Mouse (Mus musculus) layer of hippocampus, adult 8-10 months (tissue): ENCODE measurements at regions not wholly inside any gene's neighbourhood (a gene's known extent, or its start where the extent isn't known, plus 50 kb on each side); places are given as distances from the start of the nearest gene placed in this dataset.

Source experiments
- DNase-seq, 2 experiments: peaks; one replicate each; pipeline ENCODE4 v3.0.0; 2022; ENCODE audit warnings: low spot score in 2 of 2

DNA sequence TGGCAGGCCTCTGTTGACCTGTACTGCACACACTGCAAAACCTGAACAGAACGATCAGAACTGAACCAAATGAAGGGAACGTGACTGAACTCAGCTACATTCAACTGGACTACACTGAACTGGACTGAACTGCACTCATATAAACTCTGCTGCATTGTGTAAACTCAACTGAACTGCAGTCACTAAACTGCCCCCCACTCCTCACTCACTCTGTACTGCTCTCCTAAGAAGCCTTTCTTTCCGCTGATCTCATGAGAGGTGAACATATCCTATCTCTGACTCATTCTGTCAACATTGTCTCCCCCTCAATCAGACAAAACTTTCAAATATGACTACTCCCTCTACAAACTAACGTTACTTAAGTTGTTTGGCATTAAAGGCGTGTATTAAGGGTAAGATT lies 324.5 kb upstream of the Cdh9 start:
- no peak for DNase-seq

DNA sequence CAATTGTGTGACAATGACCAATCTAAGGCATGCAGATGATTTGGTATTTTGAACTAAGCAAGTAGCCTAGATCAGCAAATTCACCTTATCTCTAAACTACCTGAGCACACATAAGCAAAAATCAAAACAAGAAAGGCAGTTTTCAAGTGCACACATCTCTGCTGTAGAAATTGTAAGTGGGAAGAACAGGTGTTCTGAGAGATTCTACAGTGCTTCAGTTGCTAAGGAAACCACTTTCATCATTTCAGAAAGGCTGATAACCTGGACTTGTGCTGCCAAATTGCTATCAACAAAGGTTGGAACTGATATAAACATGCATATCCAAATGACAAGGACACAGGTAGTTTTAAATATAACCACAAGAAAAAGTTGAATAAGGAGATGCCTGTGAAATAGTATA lies 322.4 kb upstream of the Cdh9 start:
- no peak for DNase-seq

DNA sequence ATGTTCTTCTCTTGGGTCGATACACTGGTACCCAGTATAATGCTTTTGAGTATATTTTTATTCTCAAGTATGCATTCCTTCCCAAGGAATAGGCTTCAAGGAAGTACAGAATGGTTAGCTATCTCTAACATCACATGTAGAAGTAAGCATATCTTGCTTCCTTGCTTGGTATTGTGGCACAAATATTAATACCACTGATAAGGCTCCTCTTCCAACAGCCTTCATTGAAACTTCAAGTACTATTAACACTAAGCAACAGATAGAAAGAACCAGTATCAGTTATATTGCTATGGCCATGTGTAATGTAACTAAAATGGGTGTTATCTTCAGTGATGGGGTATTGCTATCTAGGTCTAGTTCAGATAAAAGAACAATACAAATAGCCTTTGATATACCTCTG lies 316.9 kb upstream of the Cdh9 start:
- no peak for DNase-seq

DNA sequence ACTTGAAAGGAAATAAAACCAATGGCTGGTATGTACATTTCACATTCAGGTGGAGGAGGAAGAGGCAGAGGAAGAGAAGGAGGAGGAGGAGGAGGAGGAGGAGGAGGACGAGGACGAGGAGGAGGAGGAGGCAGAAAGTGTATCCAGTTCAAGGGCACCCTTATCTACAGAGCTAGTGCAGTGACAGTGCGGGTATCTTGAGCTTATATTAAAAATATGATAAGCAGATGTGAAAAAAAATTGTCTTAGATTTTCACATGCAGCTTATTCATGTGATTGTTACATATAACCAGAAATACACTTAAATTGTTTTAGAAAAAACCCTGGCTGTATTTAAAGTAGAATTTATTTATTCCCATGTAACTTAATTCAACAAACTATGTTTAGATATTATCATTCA lies 310.8 kb upstream of the Cdh9 start:
- no peak for DNase-seq

DNA sequence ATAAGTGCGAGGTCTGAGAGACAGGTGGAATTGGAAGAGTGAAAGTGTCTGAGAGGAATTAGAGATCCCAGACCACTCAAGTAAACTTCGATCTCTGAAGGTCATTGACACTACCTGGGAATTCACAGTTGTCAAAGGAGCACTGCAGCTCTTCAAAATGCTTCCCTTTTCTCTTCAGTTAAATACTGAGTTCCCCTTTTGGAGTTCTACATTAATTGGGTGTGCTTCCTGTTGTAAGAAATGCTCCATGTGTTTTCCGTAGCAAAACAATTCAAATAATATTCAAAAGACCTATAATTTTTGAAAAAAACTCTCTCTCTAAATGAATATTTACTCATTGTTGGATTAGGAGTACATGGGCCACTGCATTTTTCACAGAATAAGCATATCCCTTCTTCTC lies 305.5 kb upstream of the Cdh9 start:
- DNase-seq = no peak

DNA sequence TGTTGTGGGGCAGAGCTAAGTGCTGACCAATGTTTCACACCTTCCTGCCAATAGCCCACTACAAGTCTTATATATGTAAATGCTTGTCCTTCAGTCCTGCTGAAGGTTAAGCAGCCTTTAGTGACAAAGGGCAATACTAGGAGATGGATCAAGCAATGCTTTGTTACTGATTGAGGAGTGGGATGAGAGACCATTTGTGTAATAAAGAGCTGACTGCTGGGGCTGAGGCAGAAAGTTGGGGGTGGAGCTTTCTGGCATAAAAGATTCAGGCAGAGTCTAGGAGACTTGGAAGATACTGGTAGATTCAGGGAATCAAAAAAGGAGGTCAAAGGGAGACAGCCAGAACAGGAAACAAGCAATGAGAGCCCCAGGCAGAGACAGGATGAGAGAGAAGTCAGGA lies 281.9 kb upstream of the Cdh9 start:
- DNase-seq = no peak

DNA sequence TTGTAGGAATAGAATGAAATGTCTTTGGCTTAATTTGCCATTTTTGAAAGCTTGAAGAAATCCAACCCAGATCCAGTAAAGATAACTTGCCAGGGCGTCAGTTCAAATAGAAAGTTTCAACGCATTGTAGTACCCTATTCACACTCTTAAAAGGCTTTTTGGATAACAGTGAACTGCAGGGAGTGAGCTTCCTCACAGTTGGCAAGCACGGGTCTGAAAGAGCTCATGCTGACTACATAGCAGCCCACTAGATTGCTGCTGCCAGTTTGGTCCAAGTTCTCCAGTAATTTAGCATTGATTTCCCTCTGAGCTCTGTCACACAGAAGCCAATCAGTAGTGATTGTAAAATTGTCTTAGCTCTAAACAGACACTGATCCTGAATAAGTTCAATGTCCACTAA lies 237.3 kb upstream of the Cdh9 start:
- peak in 1 of 2 experiments; percentile 7 for DNase-seq

DNA sequence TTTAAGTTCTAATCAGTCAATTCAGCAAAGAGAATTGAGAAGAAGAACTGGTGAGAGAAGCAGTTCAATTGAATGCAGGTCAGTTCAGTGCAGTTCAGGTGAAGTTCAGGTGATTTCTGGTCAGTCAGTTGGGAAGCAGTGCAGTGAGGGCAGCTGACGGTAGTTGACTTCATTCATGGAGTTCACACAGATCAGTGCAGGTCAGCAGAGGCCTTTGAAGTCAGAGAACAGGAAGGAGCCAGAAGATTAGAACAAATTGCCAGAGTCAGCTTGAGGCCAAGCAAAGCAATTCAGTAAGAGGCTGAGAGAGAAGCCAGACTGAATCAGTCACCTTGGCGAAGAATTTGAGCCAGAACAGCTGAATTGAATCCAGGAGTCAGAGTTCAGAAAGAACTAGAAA lies 235.7 kb upstream of the Cdh9 start:
- DNase-seq = no peak

DNA sequence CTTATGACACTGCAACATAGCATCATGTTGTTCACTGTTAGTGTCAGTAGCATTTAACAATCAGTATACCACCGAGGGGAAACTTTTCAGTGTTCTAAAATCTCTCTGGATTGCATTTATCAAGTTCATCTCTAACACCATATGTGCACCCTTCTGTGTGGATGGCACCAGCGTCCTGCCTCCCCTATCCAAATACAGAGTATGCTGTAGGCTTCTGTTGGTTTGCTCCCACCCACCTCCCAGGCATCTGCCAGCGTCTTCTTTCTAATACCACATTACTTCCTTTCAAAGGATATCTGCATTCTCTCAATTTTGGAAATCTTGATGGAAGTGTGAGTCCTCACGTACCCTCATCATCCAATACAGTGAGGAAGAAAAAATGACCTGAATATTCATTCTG lies 208.0 kb upstream of the Cdh9 start:
- peak; percentile 67 to 69 for DNase-seq

DNA sequence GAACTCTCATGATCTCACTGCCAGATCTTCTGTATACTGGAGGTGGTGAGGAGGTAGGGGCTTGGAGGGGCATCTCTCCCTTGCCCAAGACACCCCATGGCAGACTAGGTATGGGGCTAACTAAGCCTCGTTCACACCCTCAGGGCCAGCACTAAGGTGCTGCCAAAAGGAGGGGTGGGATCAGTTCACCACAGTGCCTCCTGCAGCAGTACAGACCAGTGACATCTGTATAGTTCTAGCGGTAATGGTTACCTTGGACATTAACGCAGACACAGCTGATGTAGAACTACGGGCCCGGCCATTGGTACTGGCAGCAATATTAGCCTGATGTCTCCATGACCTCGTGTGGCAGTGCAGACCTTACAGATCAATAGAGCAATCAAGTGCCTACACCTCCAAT lies 196.0 kb upstream of the Cdh9 start:
- DNase-seq = no peak

DNA sequence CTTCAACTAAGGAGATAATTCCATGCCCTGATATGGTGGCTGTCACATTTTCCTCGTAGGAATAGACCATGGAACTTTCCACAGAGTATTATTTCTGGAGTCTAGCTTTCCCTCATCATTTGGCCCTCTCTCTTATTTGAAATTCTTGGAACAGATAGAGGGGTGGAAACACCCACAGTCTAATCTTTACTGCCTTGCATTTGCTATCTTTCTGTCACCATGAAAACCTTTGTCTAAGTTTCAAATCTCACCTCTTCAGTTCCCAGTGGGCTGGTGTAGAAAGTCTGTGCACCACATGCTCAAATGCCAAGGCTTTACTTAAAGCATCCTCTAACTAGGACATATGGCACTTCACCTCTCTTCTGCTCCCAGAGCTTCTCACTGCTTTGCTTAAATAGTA lies 187.3 kb upstream of the Cdh9 start:
- no peak for DNase-seq

DNA sequence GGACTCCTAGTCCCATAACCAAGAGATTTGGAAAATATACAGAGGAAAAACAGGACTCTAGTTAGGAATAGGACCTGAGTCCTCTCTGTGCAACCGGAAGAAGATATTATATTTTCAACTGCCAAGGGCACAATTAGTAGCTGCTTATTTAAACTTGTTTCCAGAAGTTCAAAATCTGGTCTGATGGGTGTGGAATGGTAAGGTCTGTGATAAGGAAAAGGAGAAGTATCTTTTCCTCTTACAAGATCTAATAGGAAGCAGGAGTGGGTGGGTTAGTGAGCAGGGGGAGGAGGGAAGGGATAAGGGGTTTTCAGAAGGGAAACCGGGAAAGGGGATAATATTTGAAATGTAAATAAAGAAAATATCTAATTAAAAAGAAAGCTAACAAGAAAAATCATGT lies 173.4 kb upstream of the Cdh9 start:
- no peak for DNase-seq

DNA sequence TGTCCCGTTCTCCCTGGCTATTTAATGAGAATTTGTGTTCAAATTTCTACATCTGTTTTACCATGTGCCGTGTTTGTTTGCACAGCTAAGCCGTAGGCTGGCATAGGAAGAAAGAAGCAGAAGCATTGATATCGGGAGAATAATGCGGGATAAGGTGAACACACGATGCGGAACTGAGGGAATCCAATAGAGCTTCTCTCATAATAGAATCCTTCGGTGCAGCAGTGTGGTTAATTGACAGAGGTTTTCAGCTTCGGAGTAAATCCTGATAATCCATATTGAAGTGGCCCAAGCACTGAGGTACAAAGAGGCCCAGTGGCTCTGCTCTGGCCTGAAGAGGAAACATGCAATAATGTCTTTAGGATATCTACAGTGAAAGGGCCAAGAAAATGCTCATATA lies 172.2 kb upstream of the Cdh9 start:
- no peak for DNase-seq

DNA sequence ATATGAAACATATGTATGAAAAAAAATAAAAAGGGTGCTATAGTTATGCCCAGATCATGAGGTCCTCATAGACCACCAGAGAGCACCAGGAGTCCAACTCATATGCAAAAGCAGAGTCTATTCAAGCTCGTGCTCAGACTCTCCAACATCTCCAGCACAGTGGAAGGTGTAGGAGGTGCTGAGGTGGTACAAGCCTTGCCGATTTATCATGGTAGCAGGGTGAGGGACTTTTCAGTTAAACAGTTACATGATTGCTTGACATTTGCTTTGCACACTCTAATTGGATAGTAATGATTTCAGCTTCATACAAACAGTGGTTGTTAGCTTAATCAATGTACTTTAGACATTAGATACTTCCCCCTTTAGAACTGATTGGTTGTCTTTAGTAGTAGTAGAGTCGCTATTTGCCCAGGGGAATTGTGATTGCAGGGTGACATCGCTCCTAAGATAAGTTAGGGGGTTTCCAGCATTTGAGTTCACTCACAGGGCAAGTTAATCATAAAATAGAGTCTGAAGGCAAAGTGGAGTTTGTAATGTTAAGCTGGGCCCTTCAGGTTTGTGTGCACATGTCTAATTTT lies 162.3 kb upstream of the Cdh9 start:
- DNase-seq = no peak

DNA sequence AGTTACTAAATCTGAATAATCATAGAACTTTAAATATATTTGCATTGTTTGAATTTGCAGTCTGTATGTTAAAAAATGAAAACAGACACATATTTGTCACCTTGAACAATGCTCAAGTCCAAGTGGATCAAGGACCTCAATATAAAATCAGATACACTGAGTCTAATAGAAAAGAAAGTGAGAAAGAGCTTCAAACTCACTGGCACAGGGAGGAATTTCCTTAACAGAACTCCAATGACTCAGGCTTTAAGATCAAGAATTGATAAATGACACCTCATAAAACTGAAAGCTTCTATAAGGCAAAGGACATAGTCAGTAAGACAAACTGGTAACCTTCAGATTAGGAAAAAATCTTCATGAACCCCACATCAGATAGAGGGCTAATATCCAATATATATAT lies 161.8 kb upstream of the Cdh9 start:
- DNase-seq = no peak

DNA sequence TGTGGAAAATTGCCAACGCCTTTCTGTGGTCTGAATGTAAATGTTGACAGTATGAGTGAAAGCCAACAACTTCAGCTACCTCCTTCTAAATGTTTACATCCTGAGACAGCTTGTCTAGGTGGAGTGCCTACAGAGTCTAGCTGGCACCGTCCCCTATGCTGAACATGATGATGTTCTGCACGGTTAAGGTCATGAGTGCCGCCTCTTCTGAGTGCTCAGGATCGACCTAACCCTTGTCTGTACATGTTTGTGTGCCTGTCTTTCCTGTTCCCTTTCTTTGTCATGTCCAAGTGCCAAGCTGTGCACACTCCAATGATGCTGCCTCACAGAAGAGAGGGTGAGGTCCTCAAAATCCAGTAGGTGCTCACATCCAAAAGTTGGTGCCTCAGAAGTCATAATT lies 111.7 kb upstream of the Cdh9 start:
- DNase-seq = no peak

DNA sequence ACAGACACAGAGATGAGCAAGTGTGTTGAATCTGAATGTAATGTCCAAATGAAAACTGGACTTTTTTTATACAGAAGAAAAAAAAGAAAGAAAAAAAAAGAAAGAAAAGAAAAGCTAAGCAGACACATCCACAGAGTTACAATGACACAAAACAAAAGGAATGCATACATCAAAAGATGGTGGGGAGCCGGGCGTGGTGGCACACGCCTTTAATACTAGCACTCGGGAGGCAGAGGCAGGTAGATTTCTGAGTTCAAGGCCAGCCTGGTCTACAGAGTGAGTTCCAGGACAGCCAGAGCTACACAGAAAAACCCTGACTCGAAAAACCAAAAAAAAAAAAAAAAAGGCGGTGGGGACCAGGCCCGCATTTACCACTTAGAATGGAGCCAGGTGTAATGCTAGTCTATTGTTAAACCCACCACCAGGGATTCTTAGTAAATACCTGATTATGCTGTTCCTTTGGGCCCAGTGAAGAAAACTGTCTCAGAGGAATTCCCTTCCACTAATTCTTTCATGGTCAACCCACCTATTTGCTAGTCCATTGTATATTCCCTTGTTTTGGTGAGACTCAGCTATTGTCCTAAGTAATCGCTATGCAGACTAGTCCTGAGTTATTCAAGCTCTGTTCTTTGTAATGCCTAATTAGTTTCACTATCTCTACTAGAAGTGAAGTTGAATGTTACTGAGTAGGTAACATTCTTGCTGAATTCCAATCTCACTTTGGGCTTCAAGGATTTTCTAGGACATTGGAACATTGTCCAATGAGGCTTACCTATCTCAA lies 99.0 kb upstream of the Cdh9 start:
- DNase-seq = no peak

DNA sequence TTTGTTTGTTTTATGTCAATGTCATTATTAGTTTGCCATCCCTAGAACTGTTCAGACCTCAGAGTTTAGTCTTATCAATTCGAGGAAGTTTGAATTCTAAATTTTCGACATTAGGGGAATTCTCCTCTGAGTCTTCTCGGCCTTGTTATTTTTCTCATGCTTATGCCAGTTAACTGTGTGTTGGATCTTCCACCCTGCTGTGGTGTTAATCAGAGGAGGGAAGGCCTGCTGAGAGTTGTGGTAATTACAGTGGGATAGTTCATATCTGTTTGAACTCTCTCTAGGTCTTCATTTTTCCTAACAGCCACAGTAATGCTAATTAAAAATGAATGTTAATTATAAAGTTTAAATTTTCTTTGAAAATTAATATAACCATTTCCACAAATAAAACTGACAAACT lies 88.9 kb upstream of the Cdh9 start:
- DNase-seq = no peak

DNA sequence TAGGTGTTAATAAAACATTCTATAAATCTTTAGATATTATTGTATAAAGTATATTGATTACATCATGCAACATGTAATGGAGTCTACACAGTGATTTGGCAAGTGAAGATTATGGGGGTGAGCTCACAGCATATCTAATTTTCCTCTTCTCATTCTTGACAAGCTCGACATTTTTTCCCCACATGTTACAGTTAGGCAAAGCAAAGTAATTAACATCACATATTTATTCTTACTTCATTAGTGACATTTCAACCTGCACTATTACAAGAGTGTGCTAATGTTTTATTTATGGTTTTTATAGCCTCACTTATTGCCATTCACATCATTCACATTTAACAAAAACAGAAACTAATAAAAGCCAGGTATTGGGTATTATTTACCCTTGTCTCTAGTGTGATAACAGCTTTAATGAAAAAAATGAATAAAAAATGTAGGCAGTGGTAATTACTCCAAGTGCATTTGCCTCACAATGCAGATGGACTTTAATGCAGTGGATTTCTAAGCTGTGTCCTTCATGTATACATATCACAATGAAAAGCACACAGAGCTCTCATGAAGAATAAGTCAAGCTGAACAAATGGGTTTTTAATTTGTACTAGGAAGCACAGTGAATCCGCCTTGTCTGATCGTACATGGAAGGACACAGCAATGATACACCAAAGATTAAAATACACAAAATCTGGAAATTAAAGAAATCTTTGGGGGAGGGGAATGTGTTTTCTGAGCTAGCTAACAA lies 75.5 kb upstream of the Cdh9 start:
- no peak for DNase-seq

DNA sequence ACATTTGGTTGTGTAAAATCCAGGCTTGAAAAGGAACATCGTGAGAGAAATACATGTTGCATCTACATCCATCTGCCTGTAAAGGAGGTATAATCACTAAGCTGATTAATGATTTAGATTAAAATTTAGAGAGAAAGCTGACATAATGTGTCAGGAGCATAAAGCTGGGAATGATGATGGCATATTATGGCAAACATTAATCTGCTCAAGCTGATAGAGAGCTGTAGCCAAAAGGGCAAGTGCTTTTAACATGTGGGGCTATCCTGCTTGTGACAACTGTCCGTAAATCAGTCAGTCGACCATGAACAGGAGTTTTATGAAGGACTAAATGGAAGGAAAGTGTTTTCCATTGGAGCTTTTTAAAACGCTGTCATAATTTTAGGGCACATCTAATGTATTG lies 74.9 kb upstream of the Cdh9 start:
- DNase-seq = no peak

DNA sequence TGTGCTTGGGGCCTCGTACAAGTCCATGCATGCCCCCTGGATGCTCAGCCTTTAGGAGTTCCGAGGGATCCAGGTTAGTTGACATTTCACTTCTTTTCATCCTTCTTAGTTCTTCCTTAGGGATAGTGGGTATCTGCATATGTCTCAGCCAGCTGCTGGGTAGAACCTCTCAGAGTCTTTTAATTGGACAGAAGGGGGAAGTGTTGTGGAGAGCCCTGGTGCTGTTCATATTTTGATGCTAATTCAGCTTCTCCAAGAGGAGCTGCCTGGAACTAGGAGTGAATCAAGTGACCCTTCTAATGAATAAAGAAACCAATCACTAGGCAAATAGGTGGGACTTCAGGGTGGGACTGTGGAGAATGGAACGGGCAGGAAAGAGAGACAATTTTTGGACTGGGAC lies 67.3 kb upstream of the Cdh9 start:
- DNase-seq = no peak
